Mouse (Mus musculus): ENCODE results near the gene Gm7929. TPM values are rescaled to one million over a fixed set of nuclear protein-coding genes. Genes with fewer than 3 reads are reported as not detected.
"Not testable (repeated sequence)": the region's sequence is repeated elsewhere in the genome, so short reads cannot be mapped to it uniquely, and the experiment has no call there.

Gm7929 gene
- total RNA-seq (2022) = not detected

- not testable (repeated sequence) for DNase-seq
Measured at GRCm38 (mm10) chr14:41750514-41750913, at the start of gene Gm7929. Gene Gm7929 (minus strand): TSS chr14:41750614.

GRCm38 (mm10) chr14:41772341-41772740 is 21.9 kb upstream of the Gm7929 start, which contains the start of gene Gm47189:
Gene Gm47189 (minus strand): TSS chr14:41772441.
- DNase-seq = not testable (repeated sequence)

GRCm38 (mm10) chr14:41755931-41756330 is 5.5 kb upstream of the Gm7929 start:
- peak; percentile 0 for DNase-seq

- DNase-seq = not testable (repeated sequence)
Measured at GRCm38 (mm10) chr14:41723437-41723836, 27.0 kb downstream of the Gm7929 start.

- not testable (repeated sequence) for DNase-seq
Measured at GRCm38 (mm10) chr14:41717180-41717579, 33.2 kb downstream of the Gm7929 start.

GRCm38 (mm10) chr14:41701785-41702184 is 48.6 kb downstream of the Gm7929 start, which contains the start of gene Gm8068:
Gene Gm8068 (minus strand): TSS chr14:41701885.
- not testable (repeated sequence) for DNase-seq

Other genes starting within 250 kb of the Gm7929 start
- gene Gm7970, start 195.0 kb downstream of the Gm7929 start, total RNA-seq (2022) = not detected
- not detected for gene 1700049E17Rik2, start 177.4 kb downstream of the Gm7929 start, total RNA-seq (2022)
- not detected for gene Gm3072, start 126.0 kb downstream of the Gm7929 start, total RNA-seq (2022)
- gene Gm3676, start 104.1 kb downstream of the Gm7929 start, total RNA-seq (2022) = not detected
- not detected for gene Gm8068, start 48.7 kb downstream of the Gm7929 start, total RNA-seq (2022)
- gene Gm47189, start 21.8 kb upstream of the Gm7929 start, total RNA-seq (2022) = not detected
- gene Gm7980, start 156.7 kb upstream of the Gm7929 start, total RNA-seq (2022) = not detected
- not detected for gene 1700049E17Rik1, start 174.3 kb upstream of the Gm7929 start, total RNA-seq (2022)
- not detected for gene 1700024B05Rik, start 193.4 kb upstream of the Gm7929 start, total RNA-seq (2022)
- gene Gm6401, start 217.3 kb upstream of the Gm7929 start, total RNA-seq (2022) = not detected
- not detected for gene Gm3543, start 232.7 kb upstream of the Gm7929 start, total RNA-seq (2022)

Measured in adrenal gland, adult 8-10 months (tissue).